Mouse (Mus musculus) MEL (cell line): ENCODE data around the gene Kat8. TPM values are rescaled to one million over a fixed set of nuclear protein-coding genes. Genes with fewer than 3 reads are reported as not detected.

Source experiments
- DNase-seq: peaks from one replicate; pipeline ENCODE4 v3.0.0; 2011; ENCODE audit warnings: low read depth, low spot score
- H3K27ac ChIP-seq: 2 replicates; pipeline ENCODE4 v1.5.1; 2012; ENCODE audit warnings: low read depth, mild to moderate bottlenecking, control low read depth, low read length, moderate library complexity; ENCODE audit not compliant: control insufficient read depth
- H3K27me3 ChIP-seq, 2 experiments: fragments of 150-350 bp in 1 of 2; sonication (generic) in 1 of 2; 2 replicates each; pipeline ENCODE4 v1.6.1; 2012; ENCODE audit warnings: low read length in 2 of 2, mild to moderate bottlenecking in 2 of 2, improper control_type of control experiment in 1 of 2, moderate library complexity in 1 of 2; ENCODE audit not compliant: insufficient read depth in 2 of 2, control insufficient read depth in 1 of 2
- H3K36me3 ChIP-seq, 2 experiments: 2 replicates each; pipeline ENCODE4 v1.6.1; 2012 to 2014; ENCODE audit warnings: low read length in 2 of 2, improper control_type of control experiment in 1 of 2, inconsistent platforms in 1 of 2, mild to moderate bottlenecking in 1 of 2; ENCODE audit not compliant: insufficient read depth in 2 of 2, control insufficient read depth in 1 of 2
- H3K4me1 ChIP-seq, 2 experiments: fragments of 150-350 bp in 1 of 2; sonication (generic) in 1 of 2; 2 replicates each; pipeline ENCODE4 v1.6.1; 2012; ENCODE audit warnings: low read length in 2 of 2, improper control_type of control experiment in 1 of 2, mild to moderate bottlenecking in 1 of 2; ENCODE audit not compliant: insufficient read depth in 2 of 2, control insufficient read depth in 1 of 2
- H3K4me3 ChIP-seq, 2 experiments: fragments of 150-350 bp in 1 of 2; sonication (generic) in 1 of 2; 2 replicates each; pipeline ENCODE4 v1.5.1; 2012; ENCODE audit warnings: low read depth in 2 of 2, low read length in 2 of 2, mild to moderate bottlenecking in 2 of 2, moderate library complexity in 2 of 2, control low read depth in 1 of 2, improper control_type of control experiment in 1 of 2; ENCODE audit not compliant: control insufficient read depth in 1 of 2, insufficient read depth in 1 of 2
- H3K79me2 ChIP-seq: 2 replicates; pipeline ENCODE4 v1.6.1; 2012; ENCODE audit warnings: mild to moderate bottlenecking, low read length, moderate library complexity; ENCODE audit not compliant: control insufficient read depth, poor library complexity, insufficient read depth
- H3K9ac ChIP-seq: 2 replicates; pipeline ENCODE4 v1.6.1; 2012; ENCODE audit warnings: low read depth, mild to moderate bottlenecking, control low read depth, low read length, moderate library complexity; ENCODE audit not compliant: control insufficient read depth, poor library complexity, severe bottlenecking
- H3K9me3 ChIP-seq: fragments of 150-350 bp; sonication (generic); replicated peaks from 2 replicates; pipeline ENCODE4 v1.6.1; 2012; ENCODE audit warnings: mild to moderate bottlenecking, low read length, improper control_type of control experiment, moderate library complexity; ENCODE audit not compliant: insufficient read depth
- CTCF ChIP-seq, 3 experiments: IDR thresholded peaks in 2 of 3; conservative IDR thresholded peaks in 1 of 3; 2 replicates each; pipeline ENCODE4 v1.5.1; 2011 to 2012; ENCODE audit warnings: low read length in 3 of 3, low read depth in 2 of 3, mild to moderate bottlenecking in 2 of 3, improper control_type of control experiment in 1 of 3, inconsistent platforms in 1 of 3, mixed read lengths in 1 of 3, moderate library complexity in 1 of 3; ENCODE audit not compliant: control insufficient read depth in 1 of 3, insufficient read depth in 1 of 3, poor library complexity in 1 of 3, severe bottlenecking in 1 of 3
- E2F4 ChIP-seq: IDR thresholded peaks from 2 replicates; pipeline ENCODE4 v1.6.1; 2011; ENCODE audit warnings: low read depth, low read length, improper control_type of control experiment, borderline replicate concordance
- ETS1 ChIP-seq: IDR thresholded peaks from 2 replicates; pipeline ENCODE4 v1.6.1; 2012; ENCODE audit warnings: low read depth, mild to moderate bottlenecking, inconsistent platforms, low read length, improper control_type of control experiment, moderate library complexity
- GABPA ChIP-seq: IDR thresholded peaks from 2 replicates; pipeline ENCODE4 v1.6.1; 2012; ENCODE audit warnings: low read depth, mild to moderate bottlenecking, inconsistent platforms, low read length, improper control_type of control experiment, moderate library complexity
- HCFC1 ChIP-seq: IDR thresholded peaks from 2 replicates; pipeline ENCODE4 v1.6.1; 2012; ENCODE audit warnings: low read depth, mild to moderate bottlenecking, inconsistent platforms, low read length, improper control_type of control experiment, moderate library complexity
- KAT2A ChIP-seq: conservative IDR thresholded peaks from 2 replicates; pipeline ENCODE4 v1.6.1; 2012; ENCODE audit warnings: low read depth, low read length, improper control_type of control experiment, inconsistent platforms
- MAX ChIP-seq: IDR thresholded peaks from 2 replicates; pipeline ENCODE4 v1.6.1; 2011; ENCODE audit warnings: low read length, improper control_type of control experiment
- MAZ ChIP-seq: IDR thresholded peaks from 2 replicates; pipeline ENCODE4 v1.6.1; 2012; ENCODE audit warnings: low read depth, mild to moderate bottlenecking, inconsistent platforms, low read length, improper control_type of control experiment
- MYB ChIP-seq: IDR thresholded peaks from 2 replicates; pipeline ENCODE4 v1.6.1; 2011; ENCODE audit warnings: mild to moderate bottlenecking, low read depth, low read length, improper control_type of control experiment
- MYC ChIP-seq: IDR thresholded peaks from 2 replicates; pipeline ENCODE4 v1.6.1; 2011; ENCODE audit warnings: low read depth, mild to moderate bottlenecking, low read length, improper control_type of control experiment, moderate library complexity
- NELFE ChIP-seq: IDR thresholded peaks from 2 replicates; pipeline ENCODE4 v1.6.1; 2011; ENCODE audit warnings: low read depth, low read length, improper control_type of control experiment
- POLR2A ChIP-seq, 2 experiments: IDR thresholded peaks; 2 replicates each; pipeline ENCODE4 v1.6.1; 2011 to 2012; ENCODE audit warnings: low read length in 2 of 2, mild to moderate bottlenecking in 2 of 2, control low read depth in 1 of 2, improper control_type of control experiment in 1 of 2, low read depth in 1 of 2, moderate library complexity in 1 of 2; ENCODE audit not compliant: control insufficient read depth in 1 of 2, insufficient read depth in 1 of 2, poor library complexity in 1 of 2
- POLR2AphosphoS5 ChIP-seq: IDR thresholded peaks from 2 replicates; pipeline ENCODE4 v1.6.1; 2012; ENCODE audit warnings: low read depth, borderline replicate concordance, mild to moderate bottlenecking, inconsistent platforms, low read length, moderate library complexity, mixed read lengths
- RAD21 ChIP-seq: IDR thresholded peaks from 2 replicates; pipeline ENCODE4 v1.6.1; 2011; ENCODE audit warnings: mild to moderate bottlenecking, low read depth, low read length, improper control_type of control experiment
- RCOR1 ChIP-seq: IDR thresholded peaks from 2 replicates; pipeline ENCODE4 v1.6.1; 2012; ENCODE audit warnings: low read depth, mild to moderate bottlenecking, inconsistent platforms, low read length, improper control_type of control experiment
- SIN3A ChIP-seq: IDR thresholded peaks from 2 replicates; pipeline ENCODE4 v1.6.1; 2012; ENCODE audit warnings: low read length, improper control_type of control experiment, inconsistent platforms
- SMC3 ChIP-seq: IDR thresholded peaks from 2 replicates; pipeline ENCODE4 v1.6.1; 2011; ENCODE audit warnings: low read depth, low read length, improper control_type of control experiment
- TBP ChIP-seq: IDR thresholded peaks from 2 replicates; pipeline ENCODE4 v1.8.0; 2011; ENCODE audit warnings: low read depth, low read length, improper control_type of control experiment
- TCF12 ChIP-seq: IDR thresholded peaks from 2 replicates; pipeline ENCODE4 v1.6.1; 2014; ENCODE audit warnings: low read depth, mild to moderate bottlenecking, inconsistent platforms, low read length, improper control_type of control experiment, moderate library complexity
- USF1 ChIP-seq: IDR thresholded peaks from 2 replicates; pipeline ENCODE4 v1.6.1; 2014; ENCODE audit warnings: low read depth, mild to moderate bottlenecking, inconsistent platforms, low read length, improper control_type of control experiment, moderate library complexity
- polyA plus RNA-seq, 2 experiments: library from polyadenylated mRNA; stranded (reverse) in 1 of 2; unstranded in 1 of 2; fragments of >175 nt in 1 of 2; fragments of >200 nt in 1 of 2; gene quantifications; 2 replicates each; pipeline versions ENCODE4 v1.2.1 to v1.2.4; 2012; ENCODE audit warnings: low replicate concordance in 2 of 2, low read depth in 1 of 2; ENCODE audit not compliant: insufficient read length in 2 of 2, insufficient read depth in 1 of 2, missing spikeins in 1 of 2
- total RNA-seq: library from RNA; depleted of rRNA; stranded (reverse); fragments of 300-350 nt; gene quantifications from 2 replicates; pipeline ENCODE4 v1.2.3, GENCODE M21; 2012

The Kat8 gene
- total and polyA plus RNA-seq, 3 experiments: 39.5 to 45.8 TPM; not detected in 1

- Histone ChIP-seq H3K36me3 (peaks cover 2 to 4% of the 10 kb centered on the region in 2 experiments; a peak in 3 of 4 replicates), H3K9ac (no peak overlapping the region), H3K27ac (no peak overlapping the region), H3K4me1 (peaks cover 2 to 7% of the 10 kb centered on the region in 2 experiments; a peak in 2 of 4 replicates), H3K4me3 (no peak overlapping the region), H3K9me3 (no peaks in the 10 kb centered on the region), H3K27me3 (no peaks in the 10 kb centered on the region), H3K79me2 (peaks cover 5% of the 10 kb centered on the region)
- no peak for DNase-seq
- TF ChIP-seq MYC (no peak), USF1 (no peak), POLR2AphosphoS5 (no peak), MYB (no peak), TCF12 (no peak), MAZ (no peak), TBP (no peak), GABPA (no peak), KAT2A (no peak), ETS1 (no peak), POLR2A (IDR thresholded peaks at IDR 0.05; ENCODE audit: control insufficient read depth in 1 of 2, insufficient read depth in 1 of 2, low read depth in 1 of 2, low read length in 2 of 2, poor library complexity in 1 of 2) (no peak), NELFE (no peak)
Measured at GRCm38 (mm10) chr7:127915293-127915692, 3.0 kb downstream of the Kat8 start.

GRCm38 (mm10) chr7:127918203-127918602 lies 5.9 kb downstream of the Kat8 start:
- H3K4me3 ChIP-seq: no peak overlapping the region
- H3K4me1 ChIP-seq: peaks cover 0 to 14% of the 10 kb centered on the region in 2 experiments; a peak in 2 of 4 replicates
- no peak overlapping the region for H3K9ac ChIP-seq
- TF ChIP-seq E2F4 (no peak), RCOR1 (no peak), SIN3A (0 out of 2 replicates have a peak, but pooled peaks have one; percentile 17), MAX (0 out of 2 replicates have a peak, but pooled peaks have one; percentile 5), TCF12 (no peak), SMC3 (peak; percentile 58), MYC (peak; percentile 91), RAD21 (peak; percentile 25), CTCF (IDR thresholded peaks at IDR 0.05 in 2 of 3, conservative IDR thresholded peaks at IDR 0.05 in 1 of 3; ENCODE audit: control insufficient read depth in 1 of 3, insufficient read depth in 1 of 3, low read depth in 2 of 3, low read length in 3 of 3, poor library complexity in 1 of 3, severe bottlenecking in 1 of 3) (peak; percentile 64 to 70 (median 66)), HCFC1 (0 out of 2 replicates have a peak, but pooled peaks have one; percentile 25)
- no peaks in the 10 kb centered on the region for H3K27me3 ChIP-seq
- peaks cover 1% of the 10 kb centered on the region; the same call in 1 of the 2 replicates for H3K79me2 ChIP-seq
- H3K9me3 ChIP-seq: no peaks in the 10 kb centered on the region
- H3K36me3 ChIP-seq: peaks cover 2 to 15% of the 10 kb centered on the region in 2 experiments; a peak in 3 of 4 replicates
- peak; percentile 83 for DNase-seq
- H3K27ac ChIP-seq: no peak overlapping the region
